Mouse (Mus musculus): Measurements from ENCODE around the gene Capns1. TPM values are rescaled to one million over a fixed set of nuclear protein-coding genes. Genes with fewer than 3 reads are reported as not detected.
"Not testable (repeated sequence)": the region's sequence is repeated elsewhere in the genome, so short reads cannot be mapped to it uniquely, and the experiment has no call there.

Capns1 gene
- total RNA-seq, 2 experiments from 2014 or later: 206 to 322 TPM

- no peak for ATAC-seq (replicated peaks; ENCODE audit: poor library complexity)
Measured at GRCm38 (mm10) chr7:30202895-30203690, 4.5 kb upstream of the Capns1 start.

DNA sequence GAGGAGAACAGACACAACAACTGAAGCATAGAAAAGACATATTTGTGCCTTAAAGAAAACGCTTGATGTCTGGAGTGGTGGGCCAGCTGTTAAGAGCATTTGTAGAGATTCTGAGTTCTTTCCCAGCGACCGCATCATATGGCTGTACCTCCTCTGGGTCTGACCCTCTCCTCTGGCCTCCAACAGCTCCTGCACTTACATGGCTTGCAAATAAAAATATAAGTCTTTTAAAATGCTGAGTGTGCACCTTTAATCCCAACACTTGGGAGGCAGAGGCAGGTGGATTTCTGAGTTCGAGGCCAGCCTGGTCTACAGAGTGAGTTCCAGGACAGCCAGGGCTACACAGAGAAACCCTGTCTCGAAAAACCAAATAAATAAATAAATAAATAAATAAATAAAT, 2.0 kb upstream of the Capns1 start:
- not testable (repeated sequence) for ATAC-seq (replicated peaks; ENCODE audit: poor library complexity)

GRCm38 (mm10) chr7:30200200-30200599, 1.6 kb upstream of the Capns1 start:
- ATAC-seq (replicated peaks; ENCODE audit: poor library complexity): no peak

DNA sequence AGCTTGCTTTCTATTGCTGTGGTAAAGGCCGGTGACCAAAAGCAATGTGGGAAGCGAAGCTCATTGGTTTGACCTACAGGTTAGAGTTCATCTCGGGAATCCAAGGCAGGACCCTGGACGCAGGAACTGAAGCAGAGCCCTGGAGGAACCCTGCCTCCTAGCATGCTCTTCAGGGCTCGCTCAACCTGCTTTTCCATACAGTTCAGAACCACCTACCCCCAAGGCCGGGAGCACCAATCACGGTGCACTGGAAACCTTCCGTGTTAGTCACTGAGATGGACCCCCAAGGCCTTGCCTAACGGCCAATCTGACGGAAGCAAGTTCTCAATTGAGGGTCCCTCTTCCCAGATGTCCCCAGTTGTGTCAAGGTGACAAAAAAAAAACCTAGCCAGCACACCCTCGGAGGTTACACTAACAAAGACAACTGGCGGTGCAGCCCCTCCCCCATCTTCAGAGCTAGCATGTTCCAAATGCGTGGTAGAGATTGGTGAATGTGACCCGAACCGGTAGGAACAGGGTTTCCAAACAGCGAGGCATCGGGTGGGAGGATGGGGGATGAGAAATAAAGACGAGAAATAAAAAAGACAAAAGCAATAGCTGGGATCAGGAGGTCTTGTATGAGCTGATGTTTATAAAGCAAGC, 1.0 kb upstream of the Capns1 start:
- no peak for ATAC-seq (replicated peaks; ENCODE audit: poor library complexity)

GRCm38 (mm10) chr7:30197592-30198129, 950 bp downstream of the Capns1 start:
- ATAC-seq (replicated peaks; ENCODE audit: poor library complexity): no peak

DNA sequence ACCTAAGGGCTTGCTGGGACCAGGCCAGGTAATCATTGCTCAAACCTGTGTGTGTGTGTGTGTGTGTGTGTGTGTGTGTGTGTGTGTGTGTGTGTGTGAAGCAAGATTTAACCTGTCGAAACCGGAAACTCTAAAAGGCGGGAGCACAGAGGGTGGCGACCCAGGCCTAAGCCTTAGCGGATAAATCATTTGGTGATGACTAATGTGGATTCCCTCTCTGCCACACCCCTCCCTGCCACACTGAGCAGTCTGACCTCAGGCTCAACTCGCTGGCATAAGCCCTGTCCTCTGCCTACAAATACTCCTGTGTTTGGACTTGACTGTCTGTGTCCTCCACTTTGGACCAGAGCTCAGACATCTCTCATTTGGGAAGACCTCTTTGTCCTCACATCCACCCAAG, 2.4 kb downstream of the Capns1 start:
- ATAC-seq (replicated peaks; ENCODE audit: poor library complexity): 0 out of 2 replicates have a peak, but pooled peaks have one; percentile 13

DNA sequence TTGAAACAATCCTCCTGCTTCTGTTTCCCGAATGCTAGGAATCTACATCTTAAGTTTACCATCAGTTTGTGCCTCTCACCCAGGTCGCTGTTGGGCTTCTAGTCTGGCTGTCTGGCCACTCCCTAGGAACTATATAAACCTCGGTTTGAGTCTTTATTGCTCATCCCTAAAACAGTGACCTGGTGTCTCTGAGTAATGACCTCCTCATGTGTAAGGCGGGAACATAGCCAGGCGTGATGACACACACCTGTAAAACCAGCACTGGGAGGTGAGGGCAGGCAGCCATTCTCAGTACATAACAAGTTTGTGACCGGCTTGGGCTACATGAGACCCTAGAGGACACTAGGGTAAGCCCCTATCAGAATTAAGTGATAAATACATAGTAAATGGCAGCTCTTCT, 3.1 kb downstream of the Capns1 start:
- ATAC-seq (replicated peaks; ENCODE audit: poor library complexity): no peak

- ATAC-seq (replicated peaks; ENCODE audit: poor library complexity): peak; percentile 80
Measured at GRCm38 (mm10) chr7:30194884-30195283, 3.7 kb downstream of the Capns1 start.

GRCm38 (mm10) chr7:30194101-30194831, 4.3 kb downstream of the Capns1 start:
- peak; percentile 25 for ATAC-seq (replicated peaks; ENCODE audit: poor library complexity)

DNA sequence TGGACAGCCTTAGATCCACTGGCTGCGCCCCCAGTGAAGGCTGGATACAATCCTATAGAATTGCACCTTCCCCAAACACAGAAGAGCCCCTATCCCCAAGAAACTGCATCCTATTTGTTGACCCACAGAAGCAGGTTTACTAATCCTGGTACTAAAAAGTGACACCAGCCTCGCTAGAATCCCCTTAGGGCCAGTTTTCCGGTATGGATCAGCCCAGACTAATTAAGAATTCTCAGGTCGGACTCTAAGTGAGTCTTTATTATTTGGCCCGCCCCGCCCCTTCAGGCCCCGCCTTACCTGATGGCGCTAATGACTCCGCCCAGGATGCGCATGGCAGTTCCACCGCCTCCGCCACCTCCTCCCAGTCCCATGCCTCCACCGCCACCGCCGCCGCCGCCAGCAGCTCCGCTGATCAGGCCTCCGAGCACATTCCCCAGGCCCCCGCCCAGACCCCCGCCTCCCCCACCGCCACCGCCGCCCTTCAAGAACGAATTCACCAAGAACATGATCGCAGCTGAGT, 5.0 kb downstream of the Capns1 start:
- peak; percentile 77 for ATAC-seq (replicated peaks; ENCODE audit: poor library complexity)

GRCm38 (mm10) chr7:30193013-30193412, 5.6 kb downstream of the Capns1 start:
- ATAC-seq (replicated peaks; ENCODE audit: poor library complexity): no peak

DNA sequence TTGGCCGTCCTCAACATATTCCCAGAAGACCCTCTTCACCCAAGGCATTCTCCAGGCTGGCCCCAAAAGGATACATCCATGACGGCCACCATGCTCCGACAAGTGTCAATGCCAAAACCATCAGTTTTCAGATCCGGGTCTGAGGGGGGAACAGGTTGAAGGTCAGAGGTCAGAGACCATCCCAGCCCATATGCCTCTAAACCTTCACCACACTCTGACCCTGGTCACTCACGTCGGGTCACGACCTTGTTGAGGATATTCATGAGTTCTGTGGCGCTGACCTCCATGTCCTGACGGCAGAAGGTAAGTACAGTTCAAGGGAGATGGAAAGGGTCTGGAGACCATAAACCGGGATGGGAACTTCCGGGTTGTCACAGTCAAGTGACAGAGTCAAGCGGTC, 6.5 kb downstream of the Capns1 start:
- ATAC-seq (replicated peaks; ENCODE audit: poor library complexity): no peak

DNA sequence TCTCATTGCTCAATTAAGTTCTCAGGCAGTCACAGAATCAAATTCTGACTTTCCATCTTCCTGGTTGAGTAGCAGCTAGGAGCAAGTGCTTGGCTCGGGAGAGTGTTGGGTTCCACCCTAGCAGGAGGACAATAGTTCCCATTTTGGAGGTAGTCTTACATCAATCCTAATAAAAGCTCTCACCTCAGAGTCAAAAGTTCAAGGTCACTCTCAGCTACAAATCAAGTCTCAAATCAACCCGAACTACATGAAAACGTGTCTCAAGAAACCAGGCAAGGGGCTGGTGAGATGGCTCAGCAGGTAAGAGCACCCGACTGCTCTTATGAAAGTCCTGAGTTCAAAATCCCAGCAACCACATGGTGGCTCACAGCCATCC, 9.5 kb downstream of the Capns1 start:
- no peak for ATAC-seq (replicated peaks; ENCODE audit: poor library complexity)

DNA sequence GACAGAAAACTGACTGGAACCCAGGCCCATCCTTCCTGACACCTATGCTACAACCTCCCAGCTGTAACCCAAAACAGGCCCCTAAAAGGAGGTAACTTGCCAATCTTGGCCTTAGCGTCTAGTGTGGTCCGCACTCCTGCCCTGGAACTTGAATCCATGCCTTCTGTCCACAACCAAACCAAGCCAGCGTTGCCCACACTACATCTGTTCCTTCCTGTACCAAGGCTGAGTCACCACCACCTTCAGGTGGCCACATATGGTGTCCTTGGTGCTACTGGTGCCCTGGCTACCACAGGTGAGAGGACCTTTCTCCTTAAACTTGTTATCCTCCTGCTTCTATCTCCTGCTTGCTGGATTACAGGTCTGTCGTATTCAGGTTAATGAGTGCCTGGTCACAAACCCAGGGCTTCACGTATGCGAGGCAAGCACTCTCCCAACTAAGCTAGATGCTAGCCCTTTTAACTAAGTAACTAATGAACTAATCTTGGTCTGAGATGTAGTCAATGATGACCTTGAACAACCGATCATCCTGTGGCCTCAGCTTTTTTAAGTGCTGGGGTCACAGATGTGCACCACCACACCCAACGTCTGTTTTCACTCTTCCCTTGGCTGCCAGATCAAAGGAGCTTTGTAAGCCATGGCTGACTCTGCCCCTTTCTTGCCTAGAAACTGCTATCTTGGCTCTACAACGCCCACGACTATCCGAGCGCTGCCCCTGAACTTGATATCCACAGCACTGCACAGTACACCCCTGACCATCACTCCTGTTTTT, 10.1 kb downstream of the Capns1 start:
- ATAC-seq (replicated peaks; ENCODE audit: poor library complexity): no peak

- ATAC-seq (replicated peaks; ENCODE audit: poor library complexity): no peak
Measured at GRCm38 (mm10) chr7:30184641-30185348, 13.8 kb downstream of the Capns1 start.

- peak; percentile 95 for ATAC-seq (replicated peaks; ENCODE audit: poor library complexity)
Measured at GRCm38 (mm10) chr7:30183879-30184289, 14.7 kb downstream of the Capns1 start, which contains the start of gene Cox7a1. TSS of gene Cox7a1 (plus strand) at chr7:30184144.

GRCm38 (mm10) chr7:30183189-30183588, 15.4 kb downstream of the Capns1 start:
- not testable (repeated sequence) for ATAC-seq (replicated peaks; ENCODE audit: poor library complexity)

GRCm38 (mm10) chr7:30181929-30182328, 16.7 kb downstream of the Capns1 start:
- ATAC-seq (replicated peaks; ENCODE audit: poor library complexity): not testable (repeated sequence)

- peak; percentile 79 for ATAC-seq (replicated peaks; ENCODE audit: poor library complexity)
Measured at GRCm38 (mm10) chr7:30181308-30181707, 17.3 kb downstream of the Capns1 start.

DNA sequence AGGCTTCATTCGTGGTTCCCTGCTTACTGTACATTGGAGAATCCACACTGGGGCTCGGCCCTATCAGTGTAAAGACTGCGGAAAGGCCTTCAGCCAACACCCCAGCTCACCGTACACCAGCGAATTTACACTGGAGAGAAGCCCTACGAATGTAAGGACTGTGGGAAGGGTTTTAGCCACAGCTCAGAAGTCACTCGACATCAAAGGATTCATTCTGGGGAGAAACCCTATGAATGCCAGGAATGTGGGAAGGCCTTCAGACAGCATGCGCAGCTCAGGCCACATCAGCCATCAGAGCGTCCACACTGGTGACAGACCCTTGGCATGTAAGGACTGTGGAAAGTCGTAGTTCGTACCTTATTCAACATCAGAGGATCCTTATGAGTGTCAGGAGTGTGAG, 20.4 kb downstream of the Capns1 start:
- ATAC-seq (replicated peaks; ENCODE audit: poor library complexity): no peak

Measured in megakaryocyte progenitor cell, adult 5-6 weeks (primary cell).